Mouse (Mus musculus) neural tube, embryonic 13.5 days (tissue): Measurements from ENCODE around the gene Pex11a. TPM values are rescaled to one million over a fixed set of nuclear protein-coding genes. Genes with fewer than 3 reads are reported as not detected.
"Not testable (repeated sequence)": the region's sequence is repeated elsewhere in the genome, so short reads cannot be mapped to it uniquely, and the experiment has no call there.

Source experiments
- ATAC-seq: fragments of 200-750 bp; cut with Nextera tagmentation; 2 replicates; pipeline ENCODE4 v1.8.0; 2017; ENCODE audit warnings: low read depth, mild to moderate bottlenecking, moderate TSS enrichment, moderate library complexity
- H3K27ac ChIP-seq: fragments of 300-500 bp; sonication (generic); replicated peaks from 2 replicates; pipeline ENCODE4 v1.5.1; 2015; ENCODE audit warnings: moderate library complexity, mild to moderate bottlenecking, inconsistent platforms
- H3K27me3 ChIP-seq: fragments of 300-500 bp; sonication (generic); 2 replicates; pipeline ENCODE4 v1.6.1; 2015; ENCODE audit warnings: mild to moderate bottlenecking, inconsistent platforms
- H3K36me3 ChIP-seq: fragments of 300-500 bp; sonication (generic); 2 replicates; pipeline ENCODE4 v1.6.1; 2015; ENCODE audit warnings: mild to moderate bottlenecking, inconsistent platforms
- H3K4me1 ChIP-seq: fragments of 300-500 bp; sonication (generic); replicated peaks from 2 replicates; pipeline ENCODE4 v1.6.1; 2015; ENCODE audit warnings: inconsistent platforms
- H3K4me2 ChIP-seq: fragments of 300-500 bp; sonication (generic); 2 replicates; pipeline ENCODE4 v1.6.1; 2015; ENCODE audit warnings: inconsistent platforms, mild to moderate bottlenecking, moderate library complexity
- H3K4me3 ChIP-seq: fragments of 300-500 bp; sonication (generic); 2 replicates; pipeline ENCODE4 v1.5.1; 2015; ENCODE audit warnings: mild to moderate bottlenecking, inconsistent platforms
- H3K9ac ChIP-seq: fragments of 300-500 bp; sonication (generic); 2 replicates; pipeline ENCODE4 v1.6.1; 2015; ENCODE audit warnings: moderate library complexity, mild to moderate bottlenecking, inconsistent platforms
- H3K9me3 ChIP-seq: fragments of 300-500 bp; sonication (generic); 2 replicates; pipeline ENCODE4 v1.6.1; 2016; ENCODE audit warnings: inconsistent platforms
- WGBS: fragments of 180-500 bp; shearing (Covaris S2); methylation state at CpG from one replicate; pipeline ENCODE4 v1.1.7; 2015; 5-methylcytosine and 5-hydroxymethylcytosine counted together
- polyA plus RNA-seq: library from polyadenylated mRNA; unstranded; fragments of >200 nt; fragmentation: Nextera tagmentation; extraction: Ambion mirVana; gene quantifications from 2 replicates; pipeline ENCODE4 v1.2.1, GENCODE M21; 2015

The Pex11a gene
- 11.3 and 12.0 TPM in 2 replicates for polyA plus RNA-seq

GRCm38 (mm10) chr7:79742659-79743536 is at the start of gene Pex11a, which contains the start of gene Wdr93:
Gene Pex11a (minus strand): TSS chr7:79743131.
Gene Wdr93 (plus strand): TSS chr7:79743163.
- H3K36me3 ChIP-seq, result no peaks in the 10 kb centered on the region
- peak within 1 kb of the TSS; percentile 93 for H3K4me2 ChIP-seq
- H3K9me3 ChIP-seq, result no peaks in the 10 kb centered on the region
- peak; percentile 94 for ATAC-seq
- H3K4me3 ChIP-seq, result peak within 1 kb of the TSS; percentile 65
- peaks cover 9% of the 10 kb centered on the region for H3K4me1 ChIP-seq
- WGBS, result 3% methylated on average over 46 of the region's 46 CpGs
- H3K27ac ChIP-seq, result no peak within 1 kb of the TSS
- no peaks in the 10 kb centered on the region; the same call in 1 of the 2 replicates for H3K27me3 ChIP-seq
- peak within 1 kb of the TSS; percentile 72 for H3K9ac ChIP-seq

GRCm38 (mm10) chr7:79789812-79790211 is 46.9 kb upstream of the Pex11a start:
- Histone ChIP-seq H3K4me1 (peaks cover 15% of the 10 kb centered on the region), H3K27me3 (peaks cover 62% of the 10 kb centered on the region)
- 15% methylated on average over 2 of the region's 2 CpGs for WGBS
- ATAC-seq, H3K36me3 ChIP-seq, H3K9me3 ChIP-seq, H3K4me3 ChIP-seq, H3K9ac ChIP-seq, H3K4me2 ChIP-seq, H3K27ac ChIP-seq: not testable (repeated sequence)

- no peak overlapping the region for H3K27ac ChIP-seq
- no peaks in the 10 kb centered on the region for H3K36me3 ChIP-seq
- H3K4me1 ChIP-seq, result no peaks in the 10 kb centered on the region
- peaks cover 27% of the 10 kb centered on the region for H3K27me3 ChIP-seq
- H3K4me2 ChIP-seq, result no peak overlapping the region
- ATAC-seq, result peak; percentile 52
- H3K9me3 ChIP-seq, result no peaks in the 10 kb centered on the region
- no peak overlapping the region for H3K4me3 ChIP-seq
- WGBS, result 28% methylated on average over 6 of the region's 6 CpGs
- no peak overlapping the region for H3K9ac ChIP-seq
Measured at GRCm38 (mm10) chr7:79786295-79786694, 43.4 kb upstream of the Pex11a start.

- no peak overlapping the region for H3K9ac ChIP-seq
- no peak overlapping the region for H3K4me2 ChIP-seq
- H3K36me3 ChIP-seq, result no peaks in the 10 kb centered on the region
- H3K27ac ChIP-seq, result no peak overlapping the region
- peaks cover 3% of the 10 kb centered on the region for H3K4me1 ChIP-seq
- H3K27me3 ChIP-seq, result peaks cover 13% of the 10 kb centered on the region; the same call in 1 of the 2 replicates
- no peaks in the 10 kb centered on the region for H3K9me3 ChIP-seq
- no peak for ATAC-seq
- no peak overlapping the region for H3K4me3 ChIP-seq
- 78% methylated on average over 2 of the region's 2 CpGs for WGBS
Measured at GRCm38 (mm10) chr7:79782516-79782855, 39.6 kb upstream of the Pex11a start.

- Histone ChIP-seq H3K36me3 (no peaks in the 10 kb centered on the region), H3K4me1 (peaks cover 3% of the 10 kb centered on the region), H3K4me2 (no peak overlapping the region), H3K4me3 (no peak overlapping the region), H3K9ac (no peak overlapping the region), H3K27me3 (peaks cover 8% of the 10 kb centered on the region; the same call in 1 of the 2 replicates), H3K27ac (no peak overlapping the region), H3K9me3 (no peaks in the 10 kb centered on the region)
- ATAC-seq, result no peak
- 81% methylated on average over 11 of the region's 11 CpGs for whole genome bisulfite sequencing
Measured at GRCm38 (mm10) chr7:79781826-79782515, 39.0 kb upstream of the Pex11a start.

GRCm38 (mm10) chr7:79780647-79781626 is 38.0 kb upstream of the Pex11a start:
- H3K36me3 ChIP-seq, result no peaks in the 10 kb centered on the region
- H3K27ac ChIP-seq, result no peak overlapping the region
- H3K4me3 ChIP-seq, result no peak overlapping the region
- peak overlapping the region; percentile 13; the same call in 1 of the 2 replicates for H3K9ac ChIP-seq
- WGBS, result 32% methylated on average over 16 of the region's 16 CpGs
- H3K4me2 ChIP-seq, result peak overlapping the region; percentile 44
- H3K9me3 ChIP-seq, result no peaks in the 10 kb centered on the region
- ATAC-seq, result peak; percentile 81
- H3K27me3 ChIP-seq, result 0 out of 2 replicates have a peak, but pooled peaks cover 6% of the 10 kb centered on the region
- peaks cover 3% of the 10 kb centered on the region for H3K4me1 ChIP-seq

- no peak for ATAC-seq
- no peak overlapping the region for H3K4me2 ChIP-seq
- no peaks in the 10 kb centered on the region for H3K9me3 ChIP-seq
- H3K4me3 ChIP-seq, result no peak overlapping the region
- H3K27ac ChIP-seq, result no peak overlapping the region
- no peaks in the 10 kb centered on the region for H3K4me1 ChIP-seq
- 45% methylated on average over 15 of the region's 15 CpGs for WGBS
- H3K27me3 ChIP-seq, result no peaks in the 10 kb centered on the region
- H3K36me3 ChIP-seq, result no peaks in the 10 kb centered on the region
- H3K9ac ChIP-seq, result no peak overlapping the region
Measured at GRCm38 (mm10) chr7:79771561-79772512, 28.9 kb upstream of the Pex11a start.

- no peak overlapping the region for H3K4me3 ChIP-seq
- ATAC-seq, result no peak
- H3K27ac ChIP-seq, result no peak overlapping the region
- whole genome bisulfite sequencing, result 78% methylated on average over 3 of the region's 3 CpGs
- H3K27me3 ChIP-seq, result no peaks in the 10 kb centered on the region
- no peak overlapping the region for H3K4me2 ChIP-seq
- H3K9me3 ChIP-seq, result no peaks in the 10 kb centered on the region
- H3K9ac ChIP-seq, result no peak overlapping the region
- H3K36me3 ChIP-seq, result no peaks in the 10 kb centered on the region
- no peaks in the 10 kb centered on the region for H3K4me1 ChIP-seq
Measured at GRCm38 (mm10) chr7:79769664-79770063, 26.7 kb upstream of the Pex11a start.

- H3K9me3 ChIP-seq, result no peaks in the 10 kb centered on the region
- WGBS, result 46% methylated on average over 1 of the region's 1 CpGs
- ATAC-seq, result no peak
Measured at GRCm38 (mm10) chr7:79765991-79766390, 23.1 kb upstream of the Pex11a start.

GRCm38 (mm10) chr7:79762106-79762505 is 19.2 kb upstream of the Pex11a start:
- no peak overlapping the region for H3K4me2 ChIP-seq
- WGBS, result 79% methylated on average over 8 of the region's 8 CpGs
- no peak overlapping the region for H3K4me3 ChIP-seq
- ATAC-seq, result no peak
- H3K4me1 ChIP-seq, result no peaks in the 10 kb centered on the region
- H3K27me3 ChIP-seq, result no peaks in the 10 kb centered on the region
- no peaks in the 10 kb centered on the region for H3K9me3 ChIP-seq
- no peaks in the 10 kb centered on the region for H3K36me3 ChIP-seq
- no peak overlapping the region for H3K27ac ChIP-seq
- no peak overlapping the region for H3K9ac ChIP-seq

More at GRCm38 (mm10) chr7:79765991-79766390, 23.1 kb upstream of the Pex11a start:
- no peaks in the 10 kb centered on the region for H3K27me3 ChIP-seq
- H3K9ac ChIP-seq, result no peak overlapping the region
- no peak overlapping the region for H3K27ac ChIP-seq
- no peaks in the 10 kb centered on the region for H3K4me1 ChIP-seq
- H3K4me3 ChIP-seq, result no peak overlapping the region
- H3K36me3 ChIP-seq, result no peaks in the 10 kb centered on the region
- no peak overlapping the region for H3K4me2 ChIP-seq
